Mouse (Mus musculus) lung, embryonic 15.5 days (tissue): ENCODE results near the gene Gm17662. TPM values are rescaled to one million over a fixed set of nuclear protein-coding genes. Genes with fewer than 3 reads are reported as not detected.

Experiments
- ATAC-seq: fragments of 200-750 bp; cut with Nextera tagmentation; 2 replicates; pipeline ENCODE4 v1.8.0; 2017; ENCODE audit warnings: moderate number of reproducible peaks, borderline replicate concordance; ENCODE audit not compliant: low FRiP score, low TSS enrichment; ENCODE audit errors: extremely low read depth
- H3K27ac ChIP-seq: fragments of 300-500 bp; sonication (generic); 2 replicates; pipeline ENCODE4 v1.5.1; 2015; ENCODE audit warnings: moderate library complexity, mild to moderate bottlenecking, inconsistent platforms
- H3K27me3 ChIP-seq: fragments of 300-500 bp; sonication (generic); 2 replicates; pipeline ENCODE4 v1.6.1; 2015; ENCODE audit warnings: inconsistent platforms
- H3K36me3 ChIP-seq: fragments of 300-500 bp; sonication (generic); 2 replicates; pipeline ENCODE4 v1.6.1; 2015; ENCODE audit warnings: inconsistent platforms
- H3K4me1 ChIP-seq: fragments of 300-500 bp; sonication (generic); 2 replicates; pipeline ENCODE4 v1.6.1; 2015; ENCODE audit warnings: inconsistent platforms
- H3K4me2 ChIP-seq: fragments of 300-500 bp; sonication (generic); 2 replicates; pipeline ENCODE4 v1.6.1; 2015; ENCODE audit warnings: inconsistent platforms, mild to moderate bottlenecking, moderate library complexity
- H3K4me3 ChIP-seq: fragments of 300-500 bp; sonication (generic); 2 replicates; pipeline ENCODE4 v1.5.1; 2015; ENCODE audit warnings: mild to moderate bottlenecking, inconsistent platforms
- H3K9ac ChIP-seq: fragments of 300-500 bp; sonication (generic); 2 replicates; pipeline ENCODE4 v1.6.1; 2015; ENCODE audit warnings: inconsistent platforms
- H3K9me3 ChIP-seq: fragments of 300-500 bp; sonication (generic); 2 replicates; pipeline ENCODE4 v1.6.1; 2016; ENCODE audit warnings: inconsistent platforms
- WGBS: fragments of 180-500 bp; shearing (Covaris S2); methylation state at CpG from one replicate; pipeline ENCODE4 v1.1.7; 2015; 5-methylcytosine and 5-hydroxymethylcytosine counted together
- polyA plus RNA-seq: library from polyadenylated mRNA; unstranded; fragments of >200 nt; fragmentation: Nextera tagmentation; extraction: Ambion mirVana; gene quantifications from 2 replicates; pipeline ENCODE4 v1.2.1, GENCODE M21; 2015

The Gm17662 gene
- polyA plus RNA-seq, result not detected in 2 replicates

DNA sequence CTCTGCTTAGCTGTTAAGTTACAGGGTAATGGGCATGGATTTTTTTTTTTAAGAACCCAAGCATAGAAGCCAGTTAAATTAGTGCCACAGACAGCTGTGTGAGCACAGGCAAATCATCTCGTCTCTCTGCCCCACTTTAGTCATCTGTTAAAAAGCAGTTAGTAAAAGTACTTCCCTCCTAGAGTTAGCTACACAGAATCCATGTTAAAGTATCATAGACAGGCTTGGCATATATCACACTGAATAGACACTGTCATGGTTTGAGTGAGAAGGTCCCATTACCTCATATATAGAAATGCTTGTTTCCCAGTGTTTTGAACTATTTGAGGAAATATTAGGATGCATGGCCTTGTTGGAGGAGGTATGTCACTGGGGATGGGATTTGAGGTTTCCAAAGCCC is at the start of gene Gm17662:
Gene Gm17662, plus strand, starts transcription at position 301 of the 400 bp plus-strand sequence.
- no peaks in the 10 kb centered on the region for H3K27me3 ChIP-seq
- ATAC-seq, result no peak
- no peak within 1 kb of the TSS for H3K27ac ChIP-seq
- no peak within 1 kb of the TSS for H3K4me2 ChIP-seq
- no peaks in the 10 kb centered on the region for H3K4me1 ChIP-seq
- H3K9ac ChIP-seq, result no peak within 1 kb of the TSS
- 52% methylated on average over 1 of the region's 1 CpGs for WGBS
- H3K4me3 ChIP-seq, result no peak within 1 kb of the TSS
- H3K36me3 ChIP-seq, result no peaks in the 10 kb centered on the region
- H3K9me3 ChIP-seq, result no peaks in the 10 kb centered on the region

DNA sequence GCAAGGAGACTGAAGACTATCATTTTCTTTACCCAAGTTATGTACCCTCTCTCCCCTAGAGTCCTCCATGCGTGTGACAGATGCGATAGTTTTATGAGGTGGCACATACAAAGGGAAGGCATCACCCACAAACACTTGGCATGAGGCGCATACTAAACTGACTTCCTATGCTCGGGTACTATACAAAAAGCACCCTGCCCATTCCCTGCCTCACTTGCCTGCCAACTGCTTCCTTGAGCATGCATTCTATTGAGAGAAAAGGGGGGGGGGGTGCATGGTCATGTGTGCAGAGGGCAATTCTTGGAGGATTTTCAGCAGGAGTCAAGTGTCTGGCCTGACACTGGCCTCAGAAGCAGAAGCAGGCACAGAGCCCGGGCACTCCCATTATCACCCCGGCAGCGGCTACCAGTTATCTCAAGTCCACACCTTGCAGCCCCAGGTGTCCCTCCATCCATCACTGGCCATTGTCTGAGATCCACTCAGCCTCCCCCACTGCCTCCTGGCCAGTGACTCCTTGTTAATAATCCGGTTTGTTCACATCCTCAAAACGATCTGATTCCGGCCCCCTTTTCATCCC is 46.3 kb upstream of the Gm17662 start:
- Histone ChIP-seq H3K36me3 (no peaks in the 10 kb centered on the region), H3K9me3 (no peaks in the 10 kb centered on the region), H3K4me2 (no peak overlapping the region), H3K27me3 (no peaks in the 10 kb centered on the region), H3K4me1 (no peaks in the 10 kb centered on the region), H3K27ac (no peak overlapping the region), H3K4me3 (no peak overlapping the region), H3K9ac (no peak overlapping the region)
- 28% methylated on average over 10 of the region's 10 CpGs for WGBS
- no peak for ATAC-seq

GRCm38 (mm10) chr4:104813617-104814016 is 43.5 kb upstream of the Gm17662 start:
- no peaks in the 10 kb centered on the region for H3K27me3 ChIP-seq
- H3K4me3 ChIP-seq, result no peak overlapping the region
- H3K9ac ChIP-seq, result no peak overlapping the region
- H3K27ac ChIP-seq, result no peak overlapping the region
- 81% methylated on average over 2 of the region's 2 CpGs for WGBS
- no peaks in the 10 kb centered on the region for H3K9me3 ChIP-seq
- H3K4me2 ChIP-seq, result no peak overlapping the region
- no peaks in the 10 kb centered on the region for H3K36me3 ChIP-seq
- ATAC-seq, result no peak
- no peaks in the 10 kb centered on the region for H3K4me1 ChIP-seq

GRCm38 (mm10) chr4:104816519-104817232 is 40.5 kb upstream of the Gm17662 start:
- no peak overlapping the region for H3K27ac ChIP-seq
- no peak overlapping the region for H3K9ac ChIP-seq
- H3K27me3 ChIP-seq, result no peaks in the 10 kb centered on the region
- H3K4me1 ChIP-seq, result no peaks in the 10 kb centered on the region
- no peaks in the 10 kb centered on the region for H3K9me3 ChIP-seq
- WGBS, result 83% methylated on average over 4 of the region's 4 CpGs
- H3K4me2 ChIP-seq, result no peak overlapping the region
- no peak overlapping the region for H3K4me3 ChIP-seq
- ATAC-seq, result no peak
- H3K36me3 ChIP-seq, result no peaks in the 10 kb centered on the region

DNA sequence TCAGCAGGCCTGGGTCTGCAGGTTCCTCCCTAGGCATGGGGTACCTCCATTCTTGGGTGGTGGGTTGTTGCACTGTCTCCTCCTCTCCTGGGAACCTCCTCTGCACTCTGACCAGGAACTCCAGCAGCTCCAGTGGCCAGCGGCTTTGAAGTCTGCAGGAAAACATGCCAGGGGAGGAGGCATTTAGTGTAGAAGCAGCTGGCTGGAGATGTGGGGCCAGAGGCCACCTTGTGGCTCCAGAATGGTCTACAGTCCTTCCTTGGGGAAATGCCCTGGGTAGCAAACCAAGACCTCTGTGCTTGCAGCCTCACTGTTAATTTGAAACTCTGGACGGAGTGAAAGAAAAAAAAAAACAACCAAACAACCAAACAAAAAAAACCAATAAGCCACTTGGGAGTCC is 39.6 kb upstream of the Gm17662 start:
- H3K27me3 ChIP-seq, result no peaks in the 10 kb centered on the region
- no peak overlapping the region for H3K27ac ChIP-seq

DNA sequence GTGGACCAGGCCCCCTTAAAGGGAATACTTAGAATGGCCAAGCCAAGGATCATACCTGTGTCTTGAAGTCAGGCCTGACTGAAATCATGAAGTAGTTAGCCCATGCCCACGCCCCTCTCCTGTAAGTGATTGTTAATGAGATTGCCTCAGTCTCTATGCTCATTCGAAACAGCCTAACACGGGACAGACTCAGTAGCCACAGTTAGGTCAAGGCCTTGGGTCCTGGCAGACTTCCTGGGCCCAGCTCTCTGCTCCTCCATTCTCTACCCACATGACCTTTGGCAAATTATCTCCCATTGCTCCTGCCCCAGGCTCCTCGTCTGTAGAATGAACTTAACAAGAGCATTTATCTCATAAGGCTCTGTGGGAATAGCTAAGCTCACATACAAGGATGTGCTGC is 38.1 kb upstream of the Gm17662 start:
- no peak for ATAC-seq
- 65% methylated on average over 4 of the region's 4 CpGs for WGBS

More for the DNA sequence above, 39.6 kb upstream of the Gm17662 start:
- no peak overlapping the region for H3K4me3 ChIP-seq
- no peaks in the 10 kb centered on the region for H3K4me1 ChIP-seq
- WGBS, result 44% methylated on average over 2 of the region's 2 CpGs
- H3K4me2 ChIP-seq, result no peak overlapping the region
- H3K36me3 ChIP-seq, result no peaks in the 10 kb centered on the region
- no peaks in the 10 kb centered on the region for H3K9me3 ChIP-seq
- no peak overlapping the region for H3K9ac ChIP-seq
- no peak for ATAC-seq

DNA sequence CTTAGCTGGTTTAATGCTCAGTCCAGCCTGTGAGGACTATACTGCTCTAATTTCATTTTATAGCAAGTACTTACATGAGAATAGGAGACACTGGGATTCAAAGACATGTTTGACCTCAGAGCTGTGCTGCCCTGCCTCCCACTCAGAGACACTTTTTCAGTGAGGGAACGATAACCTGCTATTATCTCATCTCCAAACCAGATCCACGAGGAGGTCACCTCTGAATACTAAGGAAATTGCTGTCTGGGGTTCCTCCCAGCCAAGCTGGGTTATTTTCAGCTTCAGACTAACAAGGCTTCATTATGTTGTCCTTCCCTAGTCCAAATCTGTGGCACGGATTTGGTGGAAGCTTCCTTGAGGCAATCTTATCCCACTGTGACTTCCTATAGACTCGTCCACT is 37.2 kb upstream of the Gm17662 start:
- Histone ChIP-seq H3K4me1 (no peaks in the 10 kb centered on the region), H3K27ac (no peak overlapping the region), H3K9me3 (no peaks in the 10 kb centered on the region), H3K4me2 (no peak overlapping the region), H3K4me3 (no peak overlapping the region), H3K36me3 (no peaks in the 10 kb centered on the region), H3K9ac (no peak overlapping the region), H3K27me3 (no peaks in the 10 kb centered on the region)
- 63% methylated on average over 4 of the region's 4 CpGs for WGBS
- no peak for ATAC-seq

More for the DNA sequence above, 38.1 kb upstream of the Gm17662 start:
- no peak overlapping the region for H3K4me2 ChIP-seq
- no peak overlapping the region for H3K9ac ChIP-seq
- H3K27me3 ChIP-seq, result no peaks in the 10 kb centered on the region
- H3K4me3 ChIP-seq, result no peak overlapping the region
- no peaks in the 10 kb centered on the region for H3K9me3 ChIP-seq
- no peak overlapping the region for H3K27ac ChIP-seq
- no peaks in the 10 kb centered on the region for H3K4me1 ChIP-seq
- H3K36me3 ChIP-seq, result no peaks in the 10 kb centered on the region

DNA sequence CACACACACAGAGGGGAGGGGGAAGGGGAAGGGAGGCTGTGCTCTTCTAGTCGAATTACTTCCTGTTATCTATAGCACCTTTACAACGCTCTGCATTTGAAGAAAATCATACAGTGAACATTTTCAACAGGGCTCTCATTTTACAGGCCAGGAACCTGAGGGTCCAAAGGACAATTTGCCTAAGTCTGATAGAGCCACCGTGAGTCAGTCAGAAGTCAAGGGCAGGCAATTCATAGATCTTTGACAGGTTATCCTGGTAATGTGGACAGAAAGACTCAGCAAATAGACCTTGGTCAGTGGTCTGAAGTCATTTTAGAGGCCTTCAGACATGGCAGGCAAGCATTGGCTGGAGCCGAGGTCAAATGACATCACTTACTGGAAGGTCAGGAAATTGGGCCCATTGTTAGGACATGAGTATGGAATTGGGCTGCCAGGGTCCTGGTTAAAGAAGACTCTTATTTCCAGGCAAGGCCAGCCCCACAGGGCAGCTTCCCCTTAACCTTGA is 33.5 kb upstream of the Gm17662 start:
- Histone ChIP-seq H3K36me3 (no peaks in the 10 kb centered on the region), H3K9me3 (no peaks in the 10 kb centered on the region), H3K4me3 (no peak overlapping the region), H3K27ac (no peak overlapping the region), H3K27me3 (no peaks in the 10 kb centered on the region), H3K4me1 (no peaks in the 10 kb centered on the region), H3K9ac (no peak overlapping the region), H3K4me2 (no peak overlapping the region)
- ATAC-seq, result no peak
- 60% methylated on average over 4 of the region's 4 CpGs for WGBS

DNA sequence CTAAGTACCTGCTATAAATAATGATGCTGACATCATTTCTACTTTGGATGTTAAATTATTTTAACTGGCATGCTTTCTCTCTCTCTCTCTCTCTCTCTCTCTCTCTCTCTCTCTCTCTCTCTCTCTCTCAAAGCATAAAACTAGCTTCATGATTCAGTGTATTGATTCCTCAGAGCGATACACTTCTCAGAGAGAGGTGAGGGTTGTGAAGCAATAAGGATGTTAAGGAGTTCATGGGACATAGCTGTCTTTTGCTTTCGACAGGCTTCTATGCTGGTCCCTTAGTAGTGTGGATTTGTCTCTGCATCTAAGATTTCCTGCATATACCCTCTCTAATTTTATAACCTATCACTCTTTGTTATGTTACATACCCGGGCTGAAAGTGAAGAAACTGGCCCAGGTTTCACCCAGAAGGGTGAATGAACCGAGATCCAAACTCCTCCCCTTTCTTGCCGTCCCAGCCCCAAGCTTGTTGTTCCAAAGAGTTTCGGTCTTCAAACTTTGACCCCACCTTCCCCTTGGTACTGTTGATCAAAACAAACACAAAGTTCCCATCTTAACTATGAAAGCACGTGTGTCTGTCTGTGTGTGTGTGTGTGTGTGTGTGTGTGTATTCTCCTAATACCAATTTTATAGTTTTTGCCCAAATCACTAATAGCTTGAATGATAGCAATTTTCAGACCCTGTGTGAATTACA is 32.6 kb upstream of the Gm17662 start:
- Histone ChIP-seq H3K27me3 (no peaks in the 10 kb centered on the region), H3K4me1 (no peaks in the 10 kb centered on the region), H3K9me3 (no peaks in the 10 kb centered on the region), H3K9ac (no peak overlapping the region), H3K4me3 (no peak overlapping the region), H3K36me3 (no peaks in the 10 kb centered on the region), H3K4me2 (no peak overlapping the region), H3K27ac (no peak overlapping the region)
- 61% methylated on average over 7 of the region's 7 CpGs for WGBS
- no peak for ATAC-seq

GRCm38 (mm10) chr4:104828939-104829338 is 28.2 kb upstream of the Gm17662 start:
- no peaks in the 10 kb centered on the region for H3K27me3 ChIP-seq
- WGBS, result 48% methylated on average over 5 of the region's 5 CpGs
- H3K4me3 ChIP-seq, result no peak overlapping the region
- no peaks in the 10 kb centered on the region for H3K36me3 ChIP-seq
- H3K4me2 ChIP-seq, result no peak overlapping the region
- H3K4me1 ChIP-seq, result no peaks in the 10 kb centered on the region
- H3K9me3 ChIP-seq, result no peaks in the 10 kb centered on the region
- ATAC-seq, result no peak
- H3K9ac ChIP-seq, result no peak overlapping the region
- H3K27ac ChIP-seq, result no peak overlapping the region

DNA sequence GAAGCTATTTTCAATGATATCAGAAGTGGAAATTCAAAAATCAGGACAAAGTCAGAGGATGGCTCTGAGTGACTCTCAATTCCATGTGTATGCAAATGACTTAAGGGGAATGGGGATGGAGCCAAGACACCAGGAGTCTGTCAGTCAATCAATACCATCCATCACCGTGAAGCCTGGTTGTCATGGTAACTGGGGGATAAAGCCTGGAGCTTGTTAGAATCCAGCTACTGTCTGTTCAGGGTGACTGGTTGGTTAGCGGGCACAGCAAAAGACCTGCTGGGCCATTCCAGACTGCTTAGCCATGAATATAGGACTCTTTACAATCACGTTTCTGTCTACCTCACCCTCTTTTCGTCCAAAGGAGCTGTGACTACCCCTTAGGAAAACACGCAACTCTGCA is 22.0 kb upstream of the Gm17662 start:
- Histone ChIP-seq H3K9me3 (no peaks in the 10 kb centered on the region), H3K4me1 (no peaks in the 10 kb centered on the region), H3K36me3 (no peaks in the 10 kb centered on the region), H3K4me2 (no peak overlapping the region), H3K9ac (no peak overlapping the region), H3K27me3 (no peaks in the 10 kb centered on the region), H3K4me3 (no peak overlapping the region), H3K27ac (no peak overlapping the region)
- no peak for ATAC-seq
- WGBS, result 66% methylated on average over 5 of the region's 5 CpGs

DNA sequence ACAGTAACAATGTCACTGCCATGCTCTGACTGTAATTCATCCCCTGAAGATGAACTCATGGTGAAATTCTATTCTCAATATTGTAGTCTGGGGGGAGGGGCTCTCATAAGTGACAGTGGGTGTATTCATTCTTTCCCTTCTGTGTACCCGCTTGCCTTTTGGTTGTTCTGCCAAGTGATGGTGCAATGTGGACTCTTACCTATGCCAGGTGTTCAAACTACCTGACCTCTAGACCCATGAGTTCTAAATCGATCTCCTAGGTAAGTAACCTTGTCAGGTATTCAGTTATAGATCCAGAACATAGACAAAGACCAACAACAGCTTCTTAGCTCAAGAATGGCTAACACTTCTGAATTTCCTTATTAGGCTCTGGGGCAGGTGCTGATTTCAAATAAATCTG is 18.8 kb upstream of the Gm17662 start:
- Histone ChIP-seq H3K36me3 (no peaks in the 10 kb centered on the region), H3K4me1 (no peaks in the 10 kb centered on the region), H3K27ac (no peak overlapping the region), H3K9ac (no peak overlapping the region), H3K4me2 (no peak overlapping the region), H3K27me3 (no peaks in the 10 kb centered on the region), H3K9me3 (no peaks in the 10 kb centered on the region), H3K4me3 (no peak overlapping the region)
- WGBS, result 62% methylated on average over 2 of the region's 2 CpGs
- no peak for ATAC-seq
